Mouse (Mus musculus): ENCODE measurements around the gene Jade2.

The Jade2 gene

GRCm38 (mm10) chr11:51857818-51858527, 520 bp upstream of the Jade2 start:
- no peak for DNase-seq (ENCODE audit: low spot score)

GRCm38 (mm10) chr11:51856616-51857080, 805 bp downstream of the Jade2 start:
- DNase-seq (ENCODE audit: low spot score), result no peak

GRCm38 (mm10) chr11:51855818-51856615, 1.4 kb downstream of the Jade2 start:
- DNase-seq (ENCODE audit: low spot score), result peak; percentile 18

- peak; percentile 20 for DNase-seq (ENCODE audit: low spot score)
These were observed 2.3 kb downstream of the Jade2 start for GRCm38 (mm10) chr11:51854981-51855817.

GRCm38 (mm10) chr11:51852595-51852994, 4.9 kb downstream of the Jade2 start:
- DNase-seq (ENCODE audit: low spot score), result no peak

GRCm38 (mm10) chr11:51852091-51852521, 5.3 kb downstream of the Jade2 start:
- no peak for DNase-seq (ENCODE audit: low spot score)

GRCm38 (mm10) chr11:51850741-51851330, 6.6 kb downstream of the Jade2 start:
- no peak for DNase-seq (ENCODE audit: low spot score)

- no peak for DNase-seq (ENCODE audit: low spot score)
These were observed 9.1 kb downstream of the Jade2 start for GRCm38 (mm10) chr11:51848324-51848723.

GRCm38 (mm10) chr11:51847902-51848301, 9.6 kb downstream of the Jade2 start:
- DNase-seq (ENCODE audit: low spot score), result no peak

GRCm38 (mm10) chr11:51845981-51846883, 11.2 kb downstream of the Jade2 start:
- no peak for DNase-seq (ENCODE audit: low spot score)

- DNase-seq (ENCODE audit: low spot score), result no peak
These were observed 12.8 kb downstream of the Jade2 start for GRCm38 (mm10) chr11:51844529-51845098.

GRCm38 (mm10) chr11:51843898-51844297, 13.6 kb downstream of the Jade2 start:
- DNase-seq (ENCODE audit: low spot score), result no peak

GRCm38 (mm10) chr11:51843168-51843567, 14.3 kb downstream of the Jade2 start:
- no peak for DNase-seq (ENCODE audit: low spot score)

GRCm38 (mm10) chr11:51841149-51841548, 16.3 kb downstream of the Jade2 start:
- DNase-seq (ENCODE audit: low spot score), result no peak

GRCm38 (mm10) chr11:51840657-51841056, 16.8 kb downstream of the Jade2 start:
- DNase-seq (ENCODE audit: low spot score), result no peak

GRCm38 (mm10) chr11:51839973-51840372, 17.5 kb downstream of the Jade2 start:
- no peak for DNase-seq (ENCODE audit: low spot score)

- DNase-seq (ENCODE audit: low spot score), result no peak
These were observed 18.3 kb downstream of the Jade2 start for GRCm38 (mm10) chr11:51839106-51839505.

- no peak for DNase-seq (ENCODE audit: low spot score)
These were observed 20.0 kb downstream of the Jade2 start for GRCm38 (mm10) chr11:51837164-51838153.

GRCm38 (mm10) chr11:51836506-51836905, 20.9 kb downstream of the Jade2 start:
- DNase-seq (ENCODE audit: low spot score), result no peak

Measured in urinary bladder, postnatal 10 days (tissue).